Mouse (Mus musculus): ENCODE measurements at regions not wholly inside any gene's neighbourhood (a gene's known extent, or its start where the extent isn't known, plus 50 kb on each side); places are given as distances from the start of the nearest gene placed in this dataset.

GRCm38 (mm10) chr15:94219907-94220306 lies 245.3 kb downstream of the Adamts20 start:
- no peaks in the 10 kb centered on the region for H3K9me3 ChIP-seq
- WGBS, result 66% methylated on average over 5 of the region's 5 CpGs
- no peak for ATAC-seq

GRCm38 (mm10) chr15:94216703-94217102 lies 248.5 kb downstream of the Adamts20 start:
- 64% methylated on average over 2 of the region's 2 CpGs for WGBS

More at GRCm38 (mm10) chr15:94219907-94220306, 245.3 kb downstream of the Adamts20 start:
- Histone ChIP-seq H3K27ac (no peak overlapping the region), H3K27me3 (replicated peaks) (no peaks in the 10 kb centered on the region), H3K4me1 (replicated peaks) (peaks cover 7% of the 10 kb centered on the region), H3K4me3 (replicated peaks) (no peak overlapping the region), H3K4me2 (replicated peaks) (no peak overlapping the region), H3K9ac (no peak overlapping the region), H3K36me3 (no peaks in the 10 kb centered on the region)

DNA sequence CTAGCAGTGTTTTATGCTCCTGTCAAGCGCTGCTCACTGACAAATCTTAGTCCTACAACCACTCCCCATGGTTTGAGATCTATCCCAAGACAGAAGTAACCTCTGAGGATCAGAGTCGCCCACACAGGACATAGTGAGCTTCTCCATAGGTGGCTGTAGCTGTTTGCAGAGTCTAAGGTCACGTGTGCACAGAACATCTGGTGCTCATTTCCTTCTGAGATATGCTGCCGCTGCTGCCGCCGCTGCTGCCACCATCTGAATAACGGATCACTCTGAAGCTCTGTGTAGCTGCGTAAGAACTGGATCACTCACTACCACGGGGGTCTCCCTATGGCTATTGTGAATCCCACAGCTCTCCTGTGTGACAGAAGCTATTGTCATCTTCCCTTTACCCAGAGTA lies 250.8 kb downstream of the Adamts20 start:
- no peak overlapping the region for H3K4me3 ChIP-seq (replicated peaks)
- H3K9me3 ChIP-seq, result no peaks in the 10 kb centered on the region
- 19% methylated on average over 9 of the region's 9 CpGs for WGBS
- H3K27ac ChIP-seq, result no peak overlapping the region
- H3K27me3 ChIP-seq (replicated peaks), result no peaks in the 10 kb centered on the region
- H3K4me2 ChIP-seq (replicated peaks), result no peak overlapping the region
- H3K4me1 ChIP-seq (replicated peaks), result peaks cover 9% of the 10 kb centered on the region
- ATAC-seq, result peak; percentile 61
- H3K9ac ChIP-seq, result no peak overlapping the region
- no peaks in the 10 kb centered on the region for H3K36me3 ChIP-seq

More at GRCm38 (mm10) chr15:94216703-94217102, 248.5 kb downstream of the Adamts20 start:
- Histone ChIP-seq H3K27ac (no peak overlapping the region), H3K4me3 (replicated peaks) (no peak overlapping the region), H3K4me1 (replicated peaks) (peaks cover 9% of the 10 kb centered on the region), H3K4me2 (replicated peaks) (no peak overlapping the region), H3K36me3 (no peaks in the 10 kb centered on the region), H3K27me3 (replicated peaks) (no peaks in the 10 kb centered on the region), H3K9me3 (no peaks in the 10 kb centered on the region), H3K9ac (no peak overlapping the region)
- ATAC-seq, result no peak

- H3K4me1 ChIP-seq (replicated peaks), result peaks cover 6% of the 10 kb centered on the region
- no peak for ATAC-seq
- no peak overlapping the region for H3K4me3 ChIP-seq (replicated peaks)
- no peak overlapping the region for H3K9ac ChIP-seq
- no peaks in the 10 kb centered on the region for H3K36me3 ChIP-seq
- H3K4me2 ChIP-seq (replicated peaks), result no peak overlapping the region
- no peaks in the 10 kb centered on the region for H3K27me3 ChIP-seq (replicated peaks)
- no peaks in the 10 kb centered on the region for H3K9me3 ChIP-seq
- 23% methylated on average over 4 of the region's 4 CpGs for WGBS
- H3K27ac ChIP-seq, result no peak overlapping the region
Measured at GRCm38 (mm10) chr15:94213393-94213792, 251.8 kb downstream of the Adamts20 start.

DNA sequence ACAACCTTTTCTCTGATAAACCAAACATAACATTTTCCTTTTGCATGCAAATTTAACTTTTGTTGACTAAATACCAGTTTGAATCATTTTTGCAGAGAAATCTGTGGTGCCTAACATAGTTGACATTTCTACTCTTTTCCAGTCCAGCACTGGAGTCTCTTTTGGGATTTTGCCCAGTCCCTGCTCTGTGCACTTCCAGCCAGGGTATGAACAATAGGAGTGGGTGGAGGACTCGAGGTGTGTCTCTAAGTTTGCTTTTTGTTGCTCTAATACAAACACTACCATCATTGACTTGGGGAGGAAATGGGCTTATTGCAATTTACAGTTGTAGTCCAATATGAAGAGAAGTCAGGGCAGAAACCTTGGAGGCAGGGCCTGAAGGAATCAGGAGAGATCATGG lies 256.7 kb downstream of the Adamts20 start:
- 55% methylated on average over 1 of the region's 1 CpGs for WGBS
- no peaks in the 10 kb centered on the region for H3K9me3 ChIP-seq
- H3K9ac ChIP-seq, result no peak overlapping the region
- no peaks in the 10 kb centered on the region for H3K36me3 ChIP-seq
- H3K27me3 ChIP-seq (replicated peaks), result no peaks in the 10 kb centered on the region
- H3K4me3 ChIP-seq (replicated peaks), result no peak overlapping the region
- no peaks in the 10 kb centered on the region for H3K4me1 ChIP-seq (replicated peaks)
- no peak for ATAC-seq
- H3K27ac ChIP-seq, result no peak overlapping the region
- no peak overlapping the region for H3K4me2 ChIP-seq (replicated peaks)

DNA sequence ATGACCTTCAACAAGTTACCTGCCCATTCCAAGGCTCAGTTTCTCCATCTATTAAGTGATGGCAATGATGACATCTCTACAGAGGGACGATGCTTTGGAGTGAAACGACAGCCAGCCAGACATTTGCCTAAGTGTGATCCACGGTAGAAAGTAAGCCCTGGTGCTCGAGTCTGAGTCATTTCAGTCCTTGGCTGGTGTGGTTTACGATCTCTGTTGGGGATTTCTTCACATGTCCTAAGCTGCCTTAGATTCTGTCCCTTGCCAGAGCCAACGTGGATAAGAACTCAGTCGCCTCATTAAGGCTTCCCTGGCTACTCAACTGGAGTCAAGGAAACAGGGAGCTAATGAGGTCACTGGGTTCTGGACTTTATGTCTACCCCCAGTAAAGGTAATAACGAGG lies 258.8 kb downstream of the Adamts20 start:
- H3K27ac ChIP-seq, result no peak overlapping the region
- H3K27me3 ChIP-seq (replicated peaks), result no peaks in the 10 kb centered on the region
- no peaks in the 10 kb centered on the region for H3K4me1 ChIP-seq (replicated peaks)
- no peak for ATAC-seq
- 81% methylated on average over 8 of the region's 8 CpGs for WGBS
- H3K36me3 ChIP-seq, result no peaks in the 10 kb centered on the region
- no peaks in the 10 kb centered on the region for H3K9me3 ChIP-seq
- no peak overlapping the region for H3K9ac ChIP-seq
- no peak overlapping the region for H3K4me3 ChIP-seq (replicated peaks)
- no peak overlapping the region for H3K4me2 ChIP-seq (replicated peaks)

GRCm38 (mm10) chr15:94205309-94205893 lies 259.8 kb downstream of the Adamts20 start:
- no peak overlapping the region for H3K9ac ChIP-seq
- H3K4me2 ChIP-seq (replicated peaks), result no peak overlapping the region
- no peak for ATAC-seq
- H3K27ac ChIP-seq, result no peak overlapping the region
- H3K36me3 ChIP-seq, result no peaks in the 10 kb centered on the region
- H3K27me3 ChIP-seq (replicated peaks), result no peaks in the 10 kb centered on the region
- H3K9me3 ChIP-seq, result no peaks in the 10 kb centered on the region
- 62% methylated on average over 11 of the region's 11 CpGs for WGBS
- H3K4me3 ChIP-seq (replicated peaks), result no peak overlapping the region
- no peaks in the 10 kb centered on the region for H3K4me1 ChIP-seq (replicated peaks)

- Histone ChIP-seq H3K9ac (no peak overlapping the region), H3K4me1 (replicated peaks) (no peaks in the 10 kb centered on the region), H3K27ac (no peak overlapping the region), H3K4me2 (replicated peaks) (no peak overlapping the region), H3K9me3 (no peaks in the 10 kb centered on the region), H3K4me3 (replicated peaks) (no peak overlapping the region), H3K36me3 (no peaks in the 10 kb centered on the region), H3K27me3 (replicated peaks) (no peaks in the 10 kb centered on the region)
- WGBS, result 50% methylated on average over 7 of the region's 7 CpGs
- ATAC-seq, result no peak
Measured at GRCm38 (mm10) chr15:94190081-94190488, 275.1 kb downstream of the Adamts20 start.

DNA sequence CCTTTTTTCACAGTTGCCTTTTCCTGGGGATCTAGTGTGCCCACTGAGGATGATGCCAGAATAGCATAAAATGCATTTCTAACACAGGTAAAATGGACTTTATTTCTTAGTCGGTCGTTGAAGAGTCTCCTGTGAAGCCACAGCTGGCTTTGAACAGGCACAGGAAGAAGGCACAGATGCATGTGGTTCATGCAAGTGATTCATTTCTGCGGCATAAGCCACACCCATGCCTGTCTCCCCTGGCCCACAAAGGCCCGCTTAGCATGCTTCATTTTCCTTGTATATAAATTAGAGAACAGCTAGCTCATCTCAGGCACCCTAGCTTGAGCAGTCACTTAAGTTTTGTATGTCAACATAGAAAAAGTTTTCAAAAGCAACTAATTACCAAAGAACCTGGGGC lies 277.6 kb downstream of the Adamts20 start:
- H3K4me3 ChIP-seq (replicated peaks), result no peak overlapping the region
- no peaks in the 10 kb centered on the region for H3K27me3 ChIP-seq (replicated peaks)
- no peak overlapping the region for H3K27ac ChIP-seq
- no peak for ATAC-seq
- WGBS, result 68% methylated on average over 4 of the region's 4 CpGs
- H3K9ac ChIP-seq, result no peak overlapping the region
- no peaks in the 10 kb centered on the region for H3K36me3 ChIP-seq
- H3K4me2 ChIP-seq (replicated peaks), result no peak overlapping the region
- H3K4me1 ChIP-seq (replicated peaks), result no peaks in the 10 kb centered on the region
- no peaks in the 10 kb centered on the region for H3K9me3 ChIP-seq

- Histone ChIP-seq H3K9ac (no peak overlapping the region), H3K4me2 (replicated peaks) (no peak overlapping the region), H3K36me3 (no peaks in the 10 kb centered on the region)
Measured at GRCm38 (mm10) chr15:94183663-94184375, 281.4 kb downstream of the Adamts20 start.

DNA sequence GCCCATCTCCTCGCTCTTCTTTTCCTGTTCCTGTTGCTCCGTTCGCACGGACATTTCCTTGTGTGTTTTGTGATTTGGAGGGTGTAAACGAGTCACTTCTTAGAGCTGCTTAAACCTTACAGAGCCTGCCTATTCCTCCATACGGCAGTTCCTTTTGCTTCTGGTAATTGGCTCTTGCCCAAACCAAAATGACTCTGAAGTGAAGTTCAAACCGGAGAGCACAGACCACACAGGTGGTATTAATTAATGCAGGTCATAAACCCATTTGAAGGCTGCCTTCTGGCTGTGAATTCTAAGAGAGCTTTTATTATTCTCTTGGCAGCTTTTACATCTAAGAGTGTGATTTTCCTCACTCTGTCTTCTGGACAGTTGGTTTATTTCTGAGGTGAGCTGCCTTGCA lies 291.1 kb downstream of the Adamts20 start:
- no peak for ATAC-seq
- Histone ChIP-seq H3K4me3 (replicated peaks) (no peak overlapping the region), H3K36me3 (no peaks in the 10 kb centered on the region), H3K4me1 (replicated peaks) (no peaks in the 10 kb centered on the region), H3K9ac (no peak overlapping the region), H3K4me2 (replicated peaks) (no peak overlapping the region), H3K27ac (no peak overlapping the region), H3K27me3 (replicated peaks) (no peaks in the 10 kb centered on the region), H3K9me3 (no peaks in the 10 kb centered on the region)
- WGBS, result 60% methylated on average over 7 of the region's 7 CpGs

More at GRCm38 (mm10) chr15:94183663-94184375, 281.4 kb downstream of the Adamts20 start:
- Histone ChIP-seq H3K9me3 (no peaks in the 10 kb centered on the region), H3K27ac (no peak overlapping the region), H3K4me3 (replicated peaks) (no peak overlapping the region), H3K27me3 (replicated peaks) (no peaks in the 10 kb centered on the region), H3K4me1 (replicated peaks) (no peaks in the 10 kb centered on the region)
- WGBS, result 89% methylated on average over 6 of the region's 6 CpGs
- ATAC-seq, result no peak

DNA sequence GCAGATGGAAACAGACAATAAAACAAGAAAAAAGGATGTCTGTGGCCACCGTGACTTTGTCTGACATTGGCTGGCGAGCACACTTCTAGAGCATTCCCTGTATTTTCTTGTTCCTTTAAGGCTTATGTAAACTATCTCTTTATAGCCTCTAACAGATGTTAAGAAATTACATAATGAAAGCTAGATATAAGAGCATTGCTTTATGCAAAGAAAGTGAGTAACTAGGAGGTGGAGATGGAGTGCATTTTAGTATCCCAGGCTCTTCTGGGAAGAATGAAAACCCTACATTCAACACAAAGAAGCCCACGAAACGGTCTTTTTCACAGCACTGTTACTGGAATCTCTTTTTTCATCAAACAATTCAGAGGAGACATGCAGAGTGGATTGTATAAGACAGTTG lies 304.4 kb downstream of the Adamts20 start:
- no peak overlapping the region for H3K27ac ChIP-seq
- H3K9me3 ChIP-seq, result no peaks in the 10 kb centered on the region
- 52% methylated on average over 4 of the region's 4 CpGs for WGBS
- H3K36me3 ChIP-seq, result no peaks in the 10 kb centered on the region
- ATAC-seq, result no peak
- H3K9ac ChIP-seq, result no peak overlapping the region
- H3K4me1 ChIP-seq (replicated peaks), result no peaks in the 10 kb centered on the region
- no peaks in the 10 kb centered on the region for H3K27me3 ChIP-seq (replicated peaks)
- no peak overlapping the region for H3K4me2 ChIP-seq (replicated peaks)
- no peak overlapping the region for H3K4me3 ChIP-seq (replicated peaks)

DNA sequence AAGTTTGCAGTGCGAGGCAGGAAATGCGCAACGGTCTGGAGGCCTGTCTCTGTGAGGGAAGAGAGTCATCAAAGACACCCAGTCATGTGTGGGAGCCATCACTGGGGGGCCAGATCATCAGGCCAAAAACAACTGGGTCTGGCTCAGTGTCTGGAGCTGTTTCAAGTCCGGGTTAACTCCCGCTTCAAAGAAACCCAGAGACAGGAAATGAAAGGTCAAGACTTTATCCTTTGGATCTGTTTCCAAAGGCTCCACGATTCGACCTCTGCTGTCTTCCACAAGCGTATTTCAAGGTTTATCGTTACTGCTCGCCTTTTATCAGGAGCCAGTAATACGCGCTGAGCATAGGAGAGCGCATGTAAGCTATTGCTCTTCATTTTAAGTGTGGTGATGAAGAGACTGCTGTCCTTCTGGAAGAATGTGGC lies 325.7 kb downstream of the Adamts20 start:
- no peak overlapping the region for H3K4me2 ChIP-seq (replicated peaks)
- ATAC-seq, result no peak
- 47% methylated on average over 13 of the region's 13 CpGs for WGBS

More for the DNA sequence above, 325.7 kb downstream of the Adamts20 start:
- Histone ChIP-seq H3K4me1 (replicated peaks) (no peaks in the 10 kb centered on the region), H3K9me3 (no peaks in the 10 kb centered on the region), H3K9ac (no peak overlapping the region), H3K27ac (no peak overlapping the region), H3K27me3 (replicated peaks) (no peaks in the 10 kb centered on the region), H3K36me3 (no peaks in the 10 kb centered on the region), H3K4me3 (replicated peaks) (no peak overlapping the region)
